Mouse (Mus musculus) heart, postnatal 14 days (tissue): ENCODE results near the gene Mrpl45. TPM values are rescaled to one million over a fixed set of nuclear protein-coding genes. Genes with fewer than 3 reads are reported as not detected.
"Not testable (repeated sequence)": the region's sequence is repeated elsewhere in the genome, so short reads cannot be mapped to it uniquely, and the experiment has no call there.

ENCODE experiments used
- DNase-seq, 2 experiments: peaks; one replicate each; pipeline ENCODE4 v3.0.0; 2021 to 2022
- intact Hi-C: fragments of 180-260 bp; cut with DNase I; formaldehyde crosslinking; loops from one replicate; pipeline ENCODE4 v1.15.1; 2025
- total RNA-seq, 2 experiments: library from RNA; stranded (reverse); gene quantifications; 2 replicates each; pipeline ENCODE4 v1.2.3; 2021

Mrpl45 gene
- total RNA-seq, 2 experiments from 2014 or later: 42.7 to 51.2 TPM

- peak; percentile 55 to 72 for DNase-seq
- intact Hi-C loops: no loop called here
Measured at GRCm38 (mm10) chr11:97289276-97290230, 26.0 kb upstream of the Mrpl45 start.

- DNase-seq: no peak
- intact Hi-C loops: no loop called here
Measured at GRCm38 (mm10) chr11:97292731-97293130, 22.8 kb upstream of the Mrpl45 start.

DNA sequence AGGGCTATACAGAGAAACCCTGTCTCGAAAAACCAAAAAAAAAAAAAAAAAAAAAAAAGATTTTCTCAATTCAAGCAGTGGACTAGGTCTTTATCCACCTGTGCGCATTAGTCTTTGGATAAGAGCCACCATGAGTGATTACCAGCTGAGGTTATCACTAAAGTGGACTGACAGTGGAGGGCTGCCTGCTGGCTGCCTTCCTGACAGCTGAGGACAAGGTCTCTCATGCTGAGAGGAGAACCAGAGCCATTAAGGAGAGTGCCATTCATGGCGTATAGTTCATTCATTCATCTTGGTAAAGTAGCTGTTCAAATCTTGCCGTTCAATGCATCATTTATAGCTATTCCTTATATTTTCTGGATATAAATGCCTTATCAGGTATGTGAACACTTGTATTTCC lies 19.0 kb upstream of the Mrpl45 start:
- intact Hi-C loops: no loop called here
- peak in 1 of 2 experiments; percentile 26 for DNase-seq

DNA sequence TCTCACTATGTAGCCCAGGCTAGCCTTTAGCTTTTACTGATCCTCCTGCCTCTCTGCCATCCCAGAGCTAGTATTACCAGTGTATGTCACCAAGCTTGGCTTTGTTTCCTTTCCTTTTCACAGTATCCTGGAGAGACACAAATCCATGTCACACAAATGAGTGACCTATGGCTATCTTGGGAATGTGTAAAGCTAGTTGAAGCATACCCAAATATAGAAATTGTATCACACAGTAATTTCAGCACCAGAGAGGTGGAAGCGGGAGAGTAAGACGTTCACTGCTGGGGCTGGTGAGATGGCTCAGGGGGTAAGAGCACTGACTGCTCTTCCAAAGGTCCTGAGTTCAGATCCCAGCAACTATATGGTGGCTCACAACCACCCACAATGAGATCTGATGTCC lies 15.6 kb upstream of the Mrpl45 start:
- no peak for DNase-seq
- intact Hi-C loops: loop anchor here (2.0 kb wide), 1 partner anchor 19 kb away; the partner anchor contains the start of gene Npepps

DNA sequence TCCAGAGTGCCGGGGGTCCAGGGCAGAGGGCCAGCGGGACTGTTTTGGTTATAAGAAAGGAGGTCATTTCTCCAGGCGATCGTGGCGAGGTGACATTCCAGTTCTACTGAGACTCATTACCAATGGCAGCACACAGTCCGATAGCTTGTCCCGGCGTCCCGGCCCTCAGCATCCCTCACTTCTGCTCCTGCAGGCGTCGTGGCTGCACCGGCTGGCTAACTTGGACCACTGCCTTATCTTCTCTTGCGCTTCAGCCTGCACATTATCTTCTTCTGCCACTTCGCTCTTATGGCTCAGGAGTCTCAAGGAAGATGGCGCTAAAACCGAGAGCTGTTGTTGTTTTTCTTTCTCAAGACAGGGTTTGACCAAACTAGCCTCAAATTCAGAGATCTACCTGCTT lies 14.1 kb upstream of the Mrpl45 start:
- intact Hi-C loops: loop anchor here (2.0 kb wide), 1 partner anchor 21 kb away; the partner anchor contains the start of gene Npepps

GRCm38 (mm10) chr11:97302231-97302781 lies 13.2 kb upstream of the Mrpl45 start:
- DNase-seq: peak; percentile 60 to 76
- intact Hi-C loops: no loop called here

More for the DNA sequence above, 14.1 kb upstream of the Mrpl45 start:
- DNase-seq: no peak

DNA sequence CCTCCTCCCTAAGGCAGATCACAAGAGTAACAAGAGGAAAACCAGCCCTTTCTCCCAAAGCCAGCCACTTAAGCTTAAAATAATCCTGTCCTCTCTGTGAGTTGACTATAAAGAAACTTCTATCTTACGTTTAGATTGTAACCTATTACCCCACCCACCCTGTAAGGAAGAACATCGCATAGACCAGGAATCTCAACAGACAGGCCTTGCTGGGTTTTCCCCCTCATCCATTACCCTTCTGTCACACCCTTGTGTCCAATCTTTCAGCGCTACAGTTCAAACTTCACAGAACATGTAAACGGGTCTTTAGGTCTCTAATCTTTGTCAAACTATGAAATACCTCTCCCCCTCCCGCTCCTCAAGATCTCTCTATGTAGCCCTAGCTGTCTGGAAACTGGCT lies 10.9 kb upstream of the Mrpl45 start:
- DNase-seq: no peak
- intact Hi-C loops: no loop called here

- DNase-seq: no peak
Measured at GRCm38 (mm10) chr11:97307294-97308069, 8.0 kb upstream of the Mrpl45 start.

GRCm38 (mm10) chr11:97308806-97309450 lies 6.6 kb upstream of the Mrpl45 start:
- intact Hi-C loops: no loop called here
- no peak for DNase-seq

More at GRCm38 (mm10) chr11:97307294-97308069, 8.0 kb upstream of the Mrpl45 start:
- intact Hi-C loops: no loop called here

DNA sequence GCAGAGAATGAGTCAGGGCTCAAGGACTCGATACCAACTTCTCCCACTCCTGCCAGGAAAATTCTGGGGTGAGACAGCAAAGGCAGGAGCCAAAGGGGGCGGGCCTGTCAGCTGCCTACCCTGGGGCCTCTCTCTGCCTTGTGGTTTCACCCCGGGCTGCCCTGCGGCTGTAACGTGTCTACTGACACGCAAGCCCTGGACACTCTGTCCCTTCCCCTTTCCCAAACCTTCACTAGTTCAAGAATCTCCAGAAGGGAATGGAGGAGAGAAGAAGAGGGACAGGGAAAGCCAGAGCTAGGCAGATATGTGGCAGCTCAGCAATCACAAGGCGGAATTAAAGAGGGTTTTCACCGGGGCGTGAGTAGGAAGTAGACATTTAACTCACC lies 6.1 kb upstream of the Mrpl45 start:
- peak; percentile 74 to 75 for DNase-seq
- intact Hi-C loops: no loop called here

DNA sequence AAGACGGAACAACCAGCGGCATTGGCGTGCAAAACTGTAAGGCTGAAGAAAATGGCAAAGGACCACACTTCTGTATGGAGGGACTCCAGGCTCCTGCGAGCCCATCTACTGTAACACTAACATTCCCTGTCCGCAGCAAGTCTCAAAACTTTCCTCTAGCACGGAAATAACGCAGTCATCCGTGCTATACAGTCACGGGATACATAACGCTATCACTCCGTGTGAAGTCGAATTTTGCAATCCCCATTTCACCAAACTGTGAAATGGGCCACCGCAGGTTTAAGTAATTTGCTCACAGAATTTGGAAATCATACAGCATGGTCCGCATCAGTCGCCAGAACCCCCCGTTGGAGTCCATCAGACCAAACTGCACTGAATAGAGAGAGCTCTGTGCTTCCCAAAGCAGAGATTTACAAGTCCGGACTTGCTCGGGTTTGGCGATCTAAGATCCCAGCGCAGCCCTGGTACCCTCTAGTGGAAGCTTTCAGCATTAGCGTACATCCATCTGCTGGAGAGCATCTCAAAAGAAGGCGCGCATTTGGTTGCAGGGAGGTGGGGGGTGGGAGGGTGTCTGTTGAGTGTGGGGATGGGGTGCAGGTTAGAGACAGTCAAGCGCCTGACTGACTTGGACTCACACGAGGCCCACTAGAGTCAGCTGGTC lies 5.5 kb upstream of the Mrpl45 start:
- peak; percentile 71 to 77 for DNase-seq
- intact Hi-C loops: loop anchor here (5.0 to 10.0 kb wide), 3 partner anchors 45 to 113 kb away; no protein-coding TSS in a partner anchor

DNA sequence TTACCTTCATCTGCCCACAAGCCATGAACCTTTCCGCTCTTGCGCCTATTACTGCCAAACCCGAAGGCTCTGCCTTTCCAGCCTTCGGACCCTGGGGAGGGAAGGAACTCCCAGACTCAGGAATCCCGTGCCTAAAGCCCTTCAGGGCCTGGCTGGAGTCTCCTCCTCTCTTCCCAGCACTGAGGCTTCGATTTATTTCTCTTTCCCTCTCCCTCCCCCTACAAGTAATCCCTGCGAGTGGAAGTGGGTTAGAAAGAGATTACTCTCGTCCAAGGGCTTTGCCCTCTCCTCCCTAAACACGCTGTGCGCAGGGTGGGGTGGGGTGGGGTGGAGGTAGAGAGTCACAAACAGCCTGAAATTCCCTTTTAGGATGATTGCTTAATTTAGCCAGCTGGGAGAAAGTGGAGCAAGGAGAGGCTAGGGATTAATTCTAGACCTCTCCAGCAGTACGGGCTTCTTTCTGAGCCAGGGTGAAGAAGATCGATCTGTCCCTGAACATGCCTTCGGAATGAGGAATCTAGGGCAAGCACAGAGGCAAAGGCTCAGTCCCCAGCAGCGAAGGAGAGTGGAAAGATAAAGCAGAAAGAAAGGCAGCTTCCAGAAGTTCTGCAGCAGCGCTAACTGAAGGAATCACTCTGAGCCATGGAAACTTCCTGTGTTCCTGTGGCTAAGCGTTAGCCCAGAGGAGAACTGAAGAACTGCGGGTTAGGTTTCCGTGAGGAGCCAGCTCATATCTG lies 4.5 kb upstream of the Mrpl45 start:
- peak; percentile 37 to 40 for DNase-seq
- intact Hi-C loops: loop anchor here (5.0 to 10.0 kb wide), 3 partner anchors 46 to 114 kb away; no protein-coding TSS in a partner anchor

GRCm38 (mm10) chr11:97312871-97313270 lies 2.6 kb upstream of the Mrpl45 start:
- not testable (repeated sequence) for DNase-seq
- intact Hi-C loops: loop anchor here (5.0 to 10.0 kb wide), 3 partner anchors 48 to 116 kb away; no protein-coding TSS in a partner anchor

- intact Hi-C loops: loop anchor here (2.0 to 10.0 kb wide), 4 partner anchors 33 to 117 kb away; partner anchors contain the start of gene Npepps
- DNase-seq: no peak
Measured at GRCm38 (mm10) chr11:97314110-97314509, 1.4 kb upstream of the Mrpl45 start.

DNA sequence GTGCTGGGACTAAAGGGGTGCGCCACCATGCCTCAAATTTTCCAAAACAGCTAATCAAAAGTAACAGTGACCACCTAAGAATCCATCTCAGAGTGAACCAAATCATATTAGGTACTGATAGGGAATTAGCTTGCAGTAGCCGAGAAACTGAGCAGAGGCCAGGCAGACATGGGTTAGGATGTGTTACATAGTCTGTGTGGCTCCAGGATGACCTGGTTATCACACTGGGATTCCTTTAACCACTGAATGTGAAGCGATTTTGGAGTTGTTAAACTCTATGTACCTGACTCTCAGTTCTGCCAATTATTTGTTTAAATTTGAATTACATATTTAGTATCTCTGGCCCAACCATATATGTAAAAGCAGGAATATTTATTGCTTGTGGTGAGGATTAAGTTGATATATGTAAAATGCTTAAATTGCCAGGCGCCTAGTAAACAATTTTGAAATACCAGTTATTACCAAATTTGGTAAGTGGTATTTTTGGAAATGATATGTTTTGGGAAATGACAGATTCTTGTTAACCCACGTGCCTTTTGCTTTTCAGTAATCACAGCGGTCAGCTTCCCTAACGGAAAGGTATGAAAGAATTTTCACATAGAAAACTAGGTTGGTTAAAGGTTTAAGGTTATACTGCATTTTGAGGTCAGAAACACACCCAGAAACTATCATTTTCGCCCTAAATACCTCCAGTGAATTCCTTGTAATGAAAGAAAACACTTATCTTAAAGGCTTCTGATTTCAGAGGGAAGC lies 589 bp upstream of the Mrpl45 start:
- DNase-seq: no peak
- intact Hi-C loops: loop anchor here (2.0 to 10.0 kb wide), 4 partner anchors 34 to 118 kb away; partner anchors contain the start of gene Npepps

GRCm38 (mm10) chr11:97321197-97321596 lies 5.7 kb downstream of the Mrpl45 start:
- no peak for DNase-seq
- intact Hi-C loops: loop anchor here (10.0 kb wide), 1 partner anchor 246 kb away; no protein-coding TSS in a partner anchor

DNA sequence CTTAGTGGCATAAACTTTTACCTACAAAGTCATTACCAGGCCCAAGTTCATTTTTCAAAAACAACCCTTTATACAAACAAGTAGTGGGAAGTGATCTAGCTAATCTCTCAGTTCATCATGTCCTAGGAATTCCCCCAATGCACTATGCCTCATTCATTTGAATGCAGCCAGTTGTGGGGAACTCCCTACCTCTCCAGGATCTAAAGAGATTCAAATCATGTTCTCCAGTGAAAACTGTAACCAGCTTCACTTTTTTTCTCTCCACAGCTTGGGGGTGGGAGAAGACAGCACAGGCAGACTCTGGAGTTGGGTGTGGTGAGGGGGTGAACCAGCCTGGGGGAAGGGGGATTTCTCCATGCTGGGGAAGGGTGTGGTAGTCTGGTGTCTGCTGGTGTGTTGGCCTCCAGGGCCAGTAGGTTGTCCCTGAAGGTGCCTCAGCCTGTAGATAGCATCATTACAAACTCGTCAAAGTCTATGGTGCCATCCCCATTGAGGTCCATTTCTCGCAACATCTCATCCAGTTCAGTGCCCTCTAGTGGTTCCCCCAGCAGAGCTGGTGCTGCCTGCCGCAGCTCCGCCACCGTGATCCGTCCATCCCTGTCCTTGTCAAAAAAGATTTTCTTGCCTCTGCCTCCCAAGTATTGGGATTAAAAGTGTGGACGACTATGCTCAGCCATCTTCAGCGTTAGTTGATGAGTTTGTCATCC lies 6.5 kb downstream of the Mrpl45 start:
- intact Hi-C loops: loop anchor here (10.0 kb wide), 1 partner anchor 247 kb away; no protein-coding TSS in a partner anchor
- DNase-seq: not testable (repeated sequence)
